Mouse (Mus musculus): Measurements from ENCODE around the gene 4930502E18Rik.
A peak's percentile ranks its signal among the peaks of the same experiment; 100 is the strongest.
"Not testable (repeated sequence)": the region's sequence is repeated elsewhere in the genome, so short reads cannot be mapped to it uniquely, and the experiment has no call there.

4930502E18Rik gene

GRCm38 (mm10) chrX:53724596-53724995 is at the start of gene 4930502E18Rik:
4930502E18Rik (plus strand) TSS chrX:53724826.
- DNase-seq (ENCODE audit: inconsistent age in 2 of 2, low spot score in 1 of 2): no peak

GRCm38 (mm10) chrX:53676943-53677342 is 47.7 kb upstream of the 4930502E18Rik start:
- DNase-seq (ENCODE audit: inconsistent age in 2 of 2, low spot score in 1 of 2): peak; percentile 69 to 93

- peak in 1 of 2 experiments; percentile 36 for DNase-seq (ENCODE audit: inconsistent age in 2 of 2, low spot score in 1 of 2)
Measured at GRCm38 (mm10) chrX:53682650-53683049, 42.0 kb upstream of the 4930502E18Rik start.

- DNase-seq (ENCODE audit: inconsistent age in 2 of 2, low spot score in 1 of 2): not testable (repeated sequence)
Measured at GRCm38 (mm10) chrX:53684676-53685075, 40.0 kb upstream of the 4930502E18Rik start.

- DNase-seq (ENCODE audit: inconsistent age in 2 of 2, low spot score in 1 of 2): no peak
Measured at GRCm38 (mm10) chrX:53692065-53692464, 32.6 kb upstream of the 4930502E18Rik start.

GRCm38 (mm10) chrX:53693141-53693540 is 31.5 kb upstream of the 4930502E18Rik start:
- DNase-seq (ENCODE audit: inconsistent age in 2 of 2, low spot score in 1 of 2): no peak

GRCm38 (mm10) chrX:53694008-53694777 is 30.4 kb upstream of the 4930502E18Rik start:
- DNase-seq (ENCODE audit: inconsistent age in 2 of 2, low spot score in 1 of 2): no peak

GRCm38 (mm10) chrX:53699225-53699624 is 25.4 kb upstream of the 4930502E18Rik start:
- DNase-seq (ENCODE audit: inconsistent age in 2 of 2, low spot score in 1 of 2): no peak

GRCm38 (mm10) chrX:53702673-53703072 is 22.0 kb upstream of the 4930502E18Rik start:
- no peak for DNase-seq (ENCODE audit: inconsistent age in 2 of 2, low spot score in 1 of 2)

GRCm38 (mm10) chrX:53715942-53716322 is 8.7 kb upstream of the 4930502E18Rik start:
- DNase-seq (ENCODE audit: inconsistent age in 2 of 2, low spot score in 1 of 2): no peak

GRCm38 (mm10) chrX:53716323-53717182 is 8.1 kb upstream of the 4930502E18Rik start:
- DNase-seq (ENCODE audit: inconsistent age in 2 of 2, low spot score in 1 of 2): peak; percentile 57 to 69

GRCm38 (mm10) chrX:53728967-53729366 is 4.3 kb downstream of the 4930502E18Rik start:
- no peak for DNase-seq (ENCODE audit: inconsistent age in 2 of 2, low spot score in 1 of 2)

- no peak for DNase-seq (ENCODE audit: inconsistent age in 2 of 2, low spot score in 1 of 2)
Measured at GRCm38 (mm10) chrX:53752851-53753250, 28.2 kb downstream of the 4930502E18Rik start.

- DNase-seq (ENCODE audit: inconsistent age in 2 of 2, low spot score in 1 of 2): no peak
Measured at GRCm38 (mm10) chrX:53757736-53758135, 33.1 kb downstream of the 4930502E18Rik start, which contains the start of gene 1700013H16Rik. 1700013H16Rik (minus strand) TSS chrX:53757831.

GRCm38 (mm10) chrX:53776276-53776675 is 51.6 kb downstream of the 4930502E18Rik start, which contains the start of gene Zfp36l3:
Zfp36l3 (minus strand) TSS chrX:53776394.
- DNase-seq (ENCODE audit: inconsistent age in 2 of 2, low spot score in 1 of 2): no peak
